Mouse (Mus musculus) liver, embryonic 16.5 days (tissue): Measurements from ENCODE around the gene Eng. TPM values are rescaled to one million over a fixed set of nuclear protein-coding genes. Genes with fewer than 3 reads are reported as not detected.

ENCODE experiments used
- ATAC-seq: fragments of 200-750 bp; cut with Nextera tagmentation; 2 replicates; pipeline ENCODE4 v1.8.0; 2017; ENCODE audit warnings: low read depth, mild to moderate bottlenecking, moderate number of reproducible peaks, moderate library complexity
- H3K27ac ChIP-seq: fragments of 300-500 bp; sonication (generic); 2 replicates; pipeline ENCODE4 v1.5.1; 2014; ENCODE audit warnings: mild to moderate bottlenecking, low read length
- H3K27me3 ChIP-seq: fragments of 300-500 bp; sonication (generic); 2 replicates; pipeline ENCODE4 v1.6.1; 2014; ENCODE audit warnings: low read depth, low read length, mixed read lengths; ENCODE audit not compliant: control insufficient read depth, insufficient read depth
- H3K36me3 ChIP-seq: fragments of 300-500 bp; sonication (generic); 2 replicates; pipeline ENCODE4 v1.6.1; 2014; ENCODE audit warnings: mild to moderate bottlenecking; ENCODE audit not compliant: control insufficient read depth, insufficient read depth
- H3K4me1 ChIP-seq: fragments of 300-500 bp; sonication (generic); 2 replicates; pipeline ENCODE4 v1.6.1; 2014; ENCODE audit warnings: low read depth, low read length, mixed read lengths; ENCODE audit not compliant: control insufficient read depth
- H3K4me2 ChIP-seq: fragments of 300-500 bp; sonication (generic); 2 replicates; pipeline ENCODE4 v1.6.1; 2014; ENCODE audit warnings: low read depth, low read length, mixed read lengths
- H3K4me3 ChIP-seq: fragments of 300-500 bp; sonication (generic); 2 replicates; pipeline ENCODE4 v1.5.1; 2014; ENCODE audit warnings: low read depth, mild to moderate bottlenecking, low read length
- H3K9ac ChIP-seq: fragments of 300-500 bp; sonication (generic); 2 replicates; pipeline ENCODE4 v1.6.1; 2014; ENCODE audit warnings: low read depth, low read length
- H3K9me3 ChIP-seq: fragments of 300-500 bp; sonication (generic); replicated peaks from 2 replicates; pipeline ENCODE4 v1.6.1; 2016; ENCODE audit warnings: low read length; ENCODE audit not compliant: control insufficient read depth
- WGBS: fragments of 180-500 bp; shearing (Covaris S2); extraction: QIAGEN DNeasy Blood & Tissue Kit; methylation state at CpG from one replicate; pipeline ENCODE4 v1.1.7; 2014; ENCODE audit not compliant: insufficient replicate concordance; 5-methylcytosine and 5-hydroxymethylcytosine counted together
- polyA plus RNA-seq: library from polyadenylated mRNA; unstranded; fragments of >200 nt; fragmentation: Nextera tagmentation; extraction: Ambion mirVana; gene quantifications from 2 replicates; pipeline ENCODE4 v1.2.1, GENCODE M21; 2015

Gene Eng
- polyA plus RNA-seq, result 25.9 and 29.3 TPM in 2 replicates

GRCm38 (mm10) chr2:32646379-32647056 lies at the start of gene Eng:
TSS of gene Eng (plus strand) at chr2:32646595.
- no peaks in the 10 kb centered on the region for H3K27me3 ChIP-seq
- peak; percentile 58 for ATAC-seq
- 17% methylated on average over 31 of the region's 31 CpGs for WGBS

GRCm38 (mm10) chr2:32596725-32597124 lies 49.7 kb upstream of the Eng start:
- Histone ChIP-seq H3K27me3 (no peaks in the 10 kb centered on the region), H3K27ac (no peak overlapping the region), H3K4me1 (peaks cover 6% of the 10 kb centered on the region), H3K4me2 (no peak overlapping the region), H3K4me3 (no peak overlapping the region), H3K9me3 (no peaks in the 10 kb centered on the region), H3K9ac (no peak overlapping the region), H3K36me3 (no peaks in the 10 kb centered on the region)
- ATAC-seq, result no peak
- WGBS, result 89% methylated on average over 13 of the region's 13 CpGs

More at GRCm38 (mm10) chr2:32646379-32647056, at the start of gene Eng:
- Histone ChIP-seq H3K9me3 (no peaks in the 10 kb centered on the region), H3K4me1 (peaks cover 26% of the 10 kb centered on the region), H3K36me3 (no peaks in the 10 kb centered on the region), H3K4me3 (peak within 1 kb of the TSS; percentile 50), H3K9ac (peak within 1 kb of the TSS; percentile 60), H3K27ac (peak within 1 kb of the TSS; percentile 53), H3K4me2 (peak within 1 kb of the TSS; percentile 57)

GRCm38 (mm10) chr2:32597248-32597647 lies 49.1 kb upstream of the Eng start:
- no peak for ATAC-seq
- H3K9ac ChIP-seq, result no peak overlapping the region
- WGBS, result 83% methylated on average over 5 of the region's 5 CpGs

GRCm38 (mm10) chr2:32597699-32598098 lies 48.7 kb upstream of the Eng start:
- H3K4me1 ChIP-seq, result peaks cover 16% of the 10 kb centered on the region
- no peak overlapping the region for H3K4me3 ChIP-seq
- no peak overlapping the region for H3K9ac ChIP-seq
- no peaks in the 10 kb centered on the region for H3K36me3 ChIP-seq
- no peak overlapping the region for H3K27ac ChIP-seq
- H3K27me3 ChIP-seq, result no peaks in the 10 kb centered on the region
- H3K4me2 ChIP-seq, result no peak overlapping the region
- WGBS, result 82% methylated on average over 5 of the region's 5 CpGs
- no peak for ATAC-seq
- H3K9me3 ChIP-seq, result no peaks in the 10 kb centered on the region

More at GRCm38 (mm10) chr2:32597248-32597647, 49.1 kb upstream of the Eng start:
- Histone ChIP-seq H3K27me3 (no peaks in the 10 kb centered on the region), H3K27ac (no peak overlapping the region), H3K4me2 (no peak overlapping the region), H3K4me3 (no peak overlapping the region), H3K36me3 (no peaks in the 10 kb centered on the region), H3K4me1 (peaks cover 12% of the 10 kb centered on the region), H3K9me3 (no peaks in the 10 kb centered on the region)

GRCm38 (mm10) chr2:32598506-32598905 lies 47.9 kb upstream of the Eng start:
- Histone ChIP-seq H3K4me1 (peaks cover 16% of the 10 kb centered on the region), H3K27me3 (no peaks in the 10 kb centered on the region), H3K4me3 (no peak overlapping the region), H3K27ac (no peak overlapping the region), H3K4me2 (no peak overlapping the region), H3K9ac (no peak overlapping the region), H3K36me3 (no peaks in the 10 kb centered on the region), H3K9me3 (no peaks in the 10 kb centered on the region)
- whole genome bisulfite sequencing, result 84% methylated on average over 8 of the region's 8 CpGs
- no peak for ATAC-seq

GRCm38 (mm10) chr2:32599409-32599808 lies 47.0 kb upstream of the Eng start, which contains the start of gene St6galnac6:
TSS of gene St6galnac6 (plus strand) at chr2:32599709.
- Histone ChIP-seq H3K9ac (no peak within 1 kb of the TSS), H3K9me3 (no peaks in the 10 kb centered on the region), H3K4me2 (no peak within 1 kb of the TSS), H3K27ac (no peak within 1 kb of the TSS), H3K27me3 (no peaks in the 10 kb centered on the region), H3K36me3 (no peaks in the 10 kb centered on the region), H3K4me3 (no peak within 1 kb of the TSS), H3K4me1 (peaks cover 16% of the 10 kb centered on the region)
- no peak for ATAC-seq
- WGBS, result 74% methylated on average over 3 of the region's 3 CpGs

GRCm38 (mm10) chr2:32601417-32602065 lies 44.9 kb upstream of the Eng start:
- peak; percentile 78 for ATAC-seq
- no peaks in the 10 kb centered on the region for H3K27me3 ChIP-seq
- WGBS, result 31% methylated on average over 8 of the region's 8 CpGs
- no peak overlapping the region for H3K4me3 ChIP-seq
- no peak overlapping the region for H3K27ac ChIP-seq
- no peak overlapping the region for H3K4me2 ChIP-seq
- peaks cover 19% of the 10 kb centered on the region for H3K4me1 ChIP-seq
- no peaks in the 10 kb centered on the region for H3K36me3 ChIP-seq
- H3K9me3 ChIP-seq, result no peaks in the 10 kb centered on the region
- H3K9ac ChIP-seq, result peak overlapping the region; percentile 21; the same call in 1 of the 2 replicates

- H3K9ac ChIP-seq, result 0 out of 2 replicates have a peak overlapping the region, but pooled peaks have one; percentile 42
- ATAC-seq, result 0 out of 2 replicates have a peak, but pooled peaks have one; percentile 25
- H3K27ac ChIP-seq, result no peak overlapping the region
- peaks cover 27% of the 10 kb centered on the region for H3K4me1 ChIP-seq
- no peaks in the 10 kb centered on the region for H3K36me3 ChIP-seq
- under 1% methylated on average over 11 of the region's 11 CpGs for WGBS
- H3K4me3 ChIP-seq, result peak overlapping the region; percentile 45
- H3K4me2 ChIP-seq, result peak overlapping the region; percentile 61
- no peaks in the 10 kb centered on the region for H3K27me3 ChIP-seq
- H3K9me3 ChIP-seq, result no peaks in the 10 kb centered on the region
Measured at GRCm38 (mm10) chr2:32602600-32603054, 43.8 kb upstream of the Eng start.

GRCm38 (mm10) chr2:32604631-32605030 lies 41.8 kb upstream of the Eng start:
- 33% methylated on average over 10 of the region's 10 CpGs for WGBS
- no peak overlapping the region for H3K27ac ChIP-seq
- H3K9ac ChIP-seq, result no peak overlapping the region
- H3K4me2 ChIP-seq, result peak overlapping the region; percentile 38
- no peaks in the 10 kb centered on the region for H3K36me3 ChIP-seq
- no peaks in the 10 kb centered on the region for H3K27me3 ChIP-seq
- peaks cover 46% of the 10 kb centered on the region for H3K4me1 ChIP-seq
- H3K4me3 ChIP-seq, result no peak overlapping the region
- no peak for ATAC-seq
- H3K9me3 ChIP-seq, result no peaks in the 10 kb centered on the region
